Mouse (Mus musculus) liver, postnatal 0 days (tissue): ENCODE measurements at regions not wholly inside any gene's neighbourhood (a gene's known extent, or its start where the extent isn't known, plus 50 kb on each side); places are given as distances from the start of the nearest gene placed in this dataset.
"Not testable (repeated sequence)": the region's sequence is repeated elsewhere in the genome, so short reads cannot be mapped to it uniquely, and the experiment has no call there.

Experiments used
- ATAC-seq: fragments of 200-750 bp; cut with Nextera tagmentation; 2 replicates; pipeline ENCODE4 v1.8.0; 2017; ENCODE audit warnings: mild to moderate bottlenecking, moderate library complexity
- DNase-seq: peaks from one replicate; pipeline ENCODE4 v3.0.0-alpha.2; 2016
- H3K27ac ChIP-seq: fragments of 300-500 bp; sonication (generic); 2 replicates; pipeline ENCODE4 v1.5.1; 2014; ENCODE audit warnings: antibody characterized with exemption, moderate library complexity, mild to moderate bottlenecking, low read depth
- H3K27me3 ChIP-seq: fragments of 300-500 bp; sonication (generic); 2 replicates; pipeline ENCODE4 v1.6.1; 2014; ENCODE audit warnings: low read length, control low read depth, mixed read lengths; ENCODE audit not compliant: insufficient read depth
- H3K36me3 ChIP-seq: fragments of 300-500 bp; sonication (generic); replicated peaks from 2 replicates; pipeline ENCODE4 v1.6.1; 2014; ENCODE audit warnings: mild to moderate bottlenecking, control low read depth, low read length, moderate library complexity, mixed read lengths; ENCODE audit not compliant: insufficient read depth
- H3K4me1 ChIP-seq: fragments of 300-500 bp; sonication (generic); 2 replicates; pipeline ENCODE4 v1.6.1; 2014; ENCODE audit warnings: antibody characterized with exemption, mild to moderate bottlenecking, control low read depth; ENCODE audit not compliant: insufficient read depth
- H3K4me2 ChIP-seq: fragments of 300-500 bp; sonication (generic); 2 replicates; pipeline ENCODE4 v1.6.1; 2014; ENCODE audit warnings: low read depth, mild to moderate bottlenecking, low read length, moderate library complexity, mixed read lengths
- H3K4me3 ChIP-seq: fragments of 300-500 bp; sonication (generic); 2 replicates; pipeline ENCODE4 v1.5.1; 2014; ENCODE audit warnings: low read depth, low read length
- H3K9ac ChIP-seq: fragments of 300-500 bp; sonication (generic); replicated peaks from 2 replicates; pipeline ENCODE4 v1.6.1; 2014; ENCODE audit warnings: mild to moderate bottlenecking, moderate library complexity
- H3K9me3 ChIP-seq: fragments of 300-500 bp; sonication (generic); 2 replicates; pipeline ENCODE4 v1.6.1; 2016; ENCODE audit warnings: mild to moderate bottlenecking, control low read depth, low read length, mixed read lengths
- CTCF ChIP-seq: sonication (generic); IDR thresholded peaks from 2 replicates; pipeline ENCODE4 v1.5.1; 2016; ENCODE audit warnings: antibody characterized with exemption, low read depth
- EP300 ChIP-seq: IDR thresholded peaks from 2 replicates; pipeline ENCODE4 v1.6.1; 2016; ENCODE audit warnings: antibody characterized with exemption, low read depth, mild to moderate bottlenecking
- WGBS: fragments of 180-500 bp; shearing (Covaris S2); extraction: QIAGEN DNeasy Blood & Tissue Kit; methylation state at CpG from one replicate; pipeline ENCODE4 v1.1.7; 2014; ENCODE audit not compliant: insufficient replicate concordance; 5-methylcytosine and 5-hydroxymethylcytosine counted together

GRCm38 (mm10) chr5:63534197-63534596 is 114.7 kb upstream of the Nwd2 start:
- ATAC-seq (no peak), DNase-seq (no peak)
- Histone ChIP-seq H3K9ac (no peak overlapping the region), H3K4me1 (no peaks in the 10 kb centered on the region), H3K36me3 (no peaks in the 10 kb centered on the region), H3K27me3 (no peaks in the 10 kb centered on the region), H3K4me2 (no peak overlapping the region), H3K9me3 (no peaks in the 10 kb centered on the region), H3K27ac (no peak overlapping the region), H3K4me3 (no peak overlapping the region)
- TF ChIP-seq EP300 (no peak), CTCF (no peak)
- 63% methylated on average over 7 of the region's 7 CpGs for WGBS

GRCm38 (mm10) chr5:63540530-63540929 is 108.4 kb upstream of the Nwd2 start:
- Histone ChIP-seq H3K4me3 (no peak overlapping the region), H3K36me3 (no peaks in the 10 kb centered on the region), H3K9me3 (no peaks in the 10 kb centered on the region), H3K27me3 (no peaks in the 10 kb centered on the region), H3K27ac (no peak overlapping the region), H3K9ac (no peak overlapping the region), H3K4me1 (no peaks in the 10 kb centered on the region), H3K4me2 (no peak overlapping the region)
- DNase-seq (no peak), ATAC-seq (no peak)
- 75% methylated on average over 6 of the region's 6 CpGs for WGBS
- no peak for TF ChIP-seq EP300
- TF ChIP-seq CTCF: 0 out of 2 replicates have a peak, but pooled peaks have one; percentile 11

- Histone ChIP-seq H3K4me3 (no peak overlapping the region), H3K27me3 (no peaks in the 10 kb centered on the region), H3K4me2 (no peak overlapping the region), H3K27ac (no peak overlapping the region), H3K36me3 (no peaks in the 10 kb centered on the region), H3K4me1 (no peaks in the 10 kb centered on the region), H3K9ac (no peak overlapping the region), H3K9me3 (no peaks in the 10 kb centered on the region)
- ATAC-seq (no peak), DNase-seq (no peak)
- WGBS: 82% methylated on average over 2 of the region's 2 CpGs
- TF ChIP-seq CTCF (no peak), EP300 (no peak)
Observed at GRCm38 (mm10) chr5:63545482-63545881, 103.4 kb upstream of the Nwd2 start.

- H3K9ac ChIP-seq, ATAC-seq, H3K4me1 ChIP-seq, DNase-seq, H3K4me3 ChIP-seq, H3K27ac ChIP-seq, H3K9me3 ChIP-seq, H3K27me3 ChIP-seq, H3K4me2 ChIP-seq, H3K36me3 ChIP-seq: not testable (repeated sequence)
Observed at GRCm38 (mm10) chr5:63565891-63566290, 83.0 kb upstream of the Nwd2 start.

- Histone ChIP-seq H3K27me3 (no peaks in the 10 kb centered on the region), H3K4me2 (no peak overlapping the region)
Observed at GRCm38 (mm10) chr5:63575401-63575800, 73.5 kb upstream of the Nwd2 start.

GRCm38 (mm10) chr5:63579409-63579808 is 69.5 kb upstream of the Nwd2 start:
- H3K4me2 ChIP-seq: no peak overlapping the region
- no peaks in the 10 kb centered on the region for H3K4me1 ChIP-seq
- H3K27ac ChIP-seq: no peak overlapping the region
- TF ChIP-seq EP300 (no peak), CTCF (no peak)
- 43% methylated on average over 2 of the region's 2 CpGs for WGBS
- no peaks in the 10 kb centered on the region for H3K9me3 ChIP-seq
- H3K36me3 ChIP-seq: no peaks in the 10 kb centered on the region
- ATAC-seq: no peak
- no peaks in the 10 kb centered on the region for H3K27me3 ChIP-seq
- no peak overlapping the region for H3K9ac ChIP-seq
- DNase-seq: no peak
- no peak overlapping the region for H3K4me3 ChIP-seq

More at GRCm38 (mm10) chr5:63575401-63575800, 73.5 kb upstream of the Nwd2 start:
- Histone ChIP-seq H3K36me3 (no peaks in the 10 kb centered on the region), H3K4me1 (no peaks in the 10 kb centered on the region), H3K27ac (no peak overlapping the region), H3K4me3 (no peak overlapping the region), H3K9ac (no peak overlapping the region), H3K9me3 (no peaks in the 10 kb centered on the region; the same call in 1 of the 2 replicates)
- 88% methylated on average over 1 of the region's 1 CpGs for WGBS
- DNase-seq (no peak), ATAC-seq (no peak)
- TF ChIP-seq EP300 (no peak), CTCF (no peak)

- ATAC-seq: no peak
Observed at GRCm38 (mm10) chr5:63587051-63587450, 61.9 kb upstream of the Nwd2 start.

More at GRCm38 (mm10) chr5:63587051-63587450, 61.9 kb upstream of the Nwd2 start:
- Histone ChIP-seq H3K27me3 (no peaks in the 10 kb centered on the region), H3K9ac (no peak overlapping the region), H3K27ac (no peak overlapping the region), H3K4me3 (no peak overlapping the region), H3K36me3 (no peaks in the 10 kb centered on the region), H3K4me2 (no peak overlapping the region), H3K9me3 (no peaks in the 10 kb centered on the region), H3K4me1 (no peaks in the 10 kb centered on the region)
- 79% methylated on average over 4 of the region's 4 CpGs for WGBS
- TF ChIP-seq CTCF (no peak), EP300 (no peak)
- no peak for DNase-seq
